Mouse (Mus musculus): ENCODE data around the gene Acot11.

- TF ChIP-seq CTCF (IDR thresholded peaks at IDR 0.05; ENCODE audit: extremely low read depth, insufficient read depth, low read length) (0 out of 2 replicates have a peak, but pooled peaks have one; percentile 6), POLR2A (IDR thresholded peaks at IDR 0.05; ENCODE audit: extremely low read depth, insufficient read depth, low read length) (no peak)
Measured at GRCm38 (mm10) chr4:106803781-106804180, 1.0 kb downstream of the Acot11 start.
